Comparison of ENCODE assay signal across 17 mouse cellular contexts in genomic region chr10:128635697-128636096, GRCm38 (mm10). TPM values are rescaled to one million over a fixed set of nuclear protein-coding genes. Genes with fewer than 3 reads are reported as not detected.
"Had no signal": no experiment of that assay in that cellular context is flagged by ENCODE, and none has a peak within 500 bp of the region (broad histone marks: within the 10 kb centered on the region; RNA-seq: fewer than 3 reads in every experiment).

No protein-coding gene starts in this region.

- H3K9ac ChIP-seq: liver, embryonic 14.5 days; lung, embryonic 15.5 days; midbrain, embryonic 12.5 days; midbrain, embryonic 15.5 days; neural tube, embryonic 12.5 days; stomach, embryonic 15.5 days had no signal

- H3K4me2 ChIP-seq: lung, embryonic 15.5 days; midbrain, embryonic 12.5 days; midbrain, embryonic 15.5 days; neural tube, embryonic 12.5 days; stomach, embryonic 15.5 days had no signal

- H3K4me1 ChIP-seq: lung, embryonic 15.5 days; midbrain, embryonic 15.5 days; stomach, embryonic 15.5 days had no signal

- H3K4me3 ChIP-seq: lung, embryonic 15.5 days; megakaryocyte, embryonic 14.5 days; midbrain, embryonic 12.5 days; midbrain, embryonic 15.5 days; neural tube, embryonic 12.5 days; stomach, embryonic 15.5 days had no signal

- H3K27me3 ChIP-seq: lung, embryonic 15.5 days; midbrain, embryonic 12.5 days; midbrain, embryonic 15.5 days; neural tube, embryonic 12.5 days; stomach, embryonic 15.5 days had no signal

- H3K9me3 ChIP-seq: lung, embryonic 15.5 days; megakaryocyte, embryonic 14.5 days; midbrain, embryonic 12.5 days; midbrain, embryonic 15.5 days; neural tube, embryonic 12.5 days; stomach, embryonic 15.5 days had no signal

- DNase-seq: lung, adult 2 months; lung, postnatal 14 days; lung, postnatal 36 days; right cerebral cortex, postnatal 14 days; thymus, postnatal 25 days; thymus, postnatal 4 days had no signal

- H3K36me3 ChIP-seq: lung, embryonic 15.5 days had no signal

- H3K27ac ChIP-seq: liver, embryonic 14.5 days; lung, embryonic 15.5 days; macrophage; midbrain, embryonic 12.5 days; midbrain, embryonic 15.5 days; neural tube, embryonic 12.5 days; stomach, embryonic 15.5 days; stomach, postnatal 0 days had no signal

- ATAC-seq: lung, postnatal 0 days; midbrain, embryonic 15.5 days had no signal

RNA-seq across cellular contexts. Expression of gene Ikzf4, which starts 10.1 kb away (rescaled TPM):
- total RNA-seq: monocyte, adult 5-6 weeks had no signal
- polyA plus RNA-seq: macrophage had no signal
